Mouse (Mus musculus): ENCODE results near the gene Fis1.
"Not testable (repeated sequence)": the region's sequence is repeated elsewhere in the genome, so short reads cannot be mapped to it uniquely, and the experiment has no call there.

Gene Fis1

DNA sequence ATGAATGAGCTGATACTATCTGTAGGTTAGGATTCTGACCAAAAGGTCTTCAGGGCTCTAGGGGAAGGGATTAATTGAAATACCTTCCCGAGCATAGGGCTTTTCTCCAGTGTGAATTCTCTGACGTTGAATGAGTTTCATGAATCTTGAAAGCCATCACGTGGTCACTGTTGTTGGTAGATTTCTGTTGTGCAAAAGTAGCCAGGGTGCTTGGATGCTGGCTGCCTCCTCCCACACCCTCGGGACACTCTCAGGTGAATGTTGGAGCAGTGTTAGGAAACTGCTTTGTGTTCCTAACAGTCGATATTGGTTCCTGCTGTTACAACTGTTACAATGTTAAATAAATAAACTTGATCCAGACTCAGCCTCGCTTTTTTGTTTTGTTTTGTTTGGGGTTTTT, 16.3 kb upstream of the Fis1 start:
- Histone ChIP-seq H3K27me3 (ENCODE audit: insufficient read depth, low read length) (no peaks in the 10 kb centered on the region), H3K9me3 (ENCODE audit: low read length) (peaks cover 20% of the 10 kb centered on the region), H3K36me3 (ENCODE audit: insufficient read depth, low read length) (peaks cover 56% of the 10 kb centered on the region), H3K4me3 (replicated peaks; ENCODE audit: low read length) (no peak overlapping the region), H3K4me1 (replicated peaks; ENCODE audit: low read depth, low read length) (peaks cover 58% of the 10 kb centered on the region)
- no peak for TF ChIP-seq CTCF (conservative IDR thresholded peaks at IDR 0.05; ENCODE audit: low read length)
- TF ChIP-seq POU5F1 (IDR thresholded peaks at IDR 0.05; ENCODE audit: borderline replicate concordance, low read length) = no peak
- TF ChIP-seq NANOG (IDR thresholded peaks at IDR 0.05; ENCODE audit: borderline replicate concordance, low read length) = no peak

DNA sequence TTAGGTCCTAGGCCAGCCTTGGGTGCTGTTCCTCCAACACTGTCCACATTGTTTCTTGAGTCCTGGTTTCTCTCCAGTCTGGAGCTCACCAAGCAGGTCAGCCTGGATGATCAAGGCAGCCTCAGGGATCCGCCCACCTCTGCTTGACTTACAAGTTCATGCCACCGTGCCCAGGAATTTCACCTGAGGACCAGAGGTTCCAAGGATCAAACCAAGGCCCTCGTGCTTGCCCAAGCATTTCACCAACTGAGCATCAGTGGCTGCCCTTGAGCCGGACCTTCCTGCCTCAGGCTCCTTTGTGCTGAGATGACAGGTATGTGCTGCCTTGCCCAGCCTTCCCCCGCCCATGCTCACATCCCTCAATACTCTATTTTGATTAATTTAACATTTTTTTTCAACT, 15.5 kb upstream of the Fis1 start:
- TF ChIP-seq POU5F1 (IDR thresholded peaks at IDR 0.05; ENCODE audit: borderline replicate concordance, low read length) (no peak), CTCF (conservative IDR thresholded peaks at IDR 0.05; ENCODE audit: low read length) (no peak), NANOG (IDR thresholded peaks at IDR 0.05; ENCODE audit: borderline replicate concordance, low read length) (no peak)
- Histone ChIP-seq H3K4me1 (replicated peaks; ENCODE audit: low read depth, low read length) (peaks cover 58% of the 10 kb centered on the region), H3K27me3 (ENCODE audit: insufficient read depth, low read length) (no peaks in the 10 kb centered on the region), H3K4me3 (replicated peaks; ENCODE audit: low read length) (no peak overlapping the region), H3K9me3 (ENCODE audit: low read length) (peaks cover 20% of the 10 kb centered on the region), H3K36me3 (ENCODE audit: insufficient read depth, low read length) (peaks cover 56% of the 10 kb centered on the region)

DNA sequence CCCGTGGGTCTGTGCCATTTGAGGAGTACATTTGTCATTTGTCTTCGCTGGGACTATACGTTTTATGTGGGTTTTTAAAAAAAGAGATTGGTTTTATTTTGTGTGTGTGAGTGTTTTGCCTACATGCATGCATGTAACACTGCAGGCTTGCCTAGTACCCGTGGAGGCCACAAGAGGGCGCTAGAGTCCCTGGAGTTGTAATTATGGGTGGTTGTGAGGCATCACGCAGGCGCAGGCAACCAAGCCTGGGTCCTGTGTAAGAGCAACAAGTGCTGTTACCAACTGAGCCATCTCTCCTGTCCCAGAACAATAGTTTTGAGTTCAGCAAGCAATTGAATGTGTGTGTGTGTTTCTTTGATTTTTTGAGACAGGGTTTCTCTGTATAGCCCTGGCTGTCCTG, 13.8 kb upstream of the Fis1 start:
- Histone ChIP-seq H3K36me3 (ENCODE audit: insufficient read depth, low read length) (peaks cover 56% of the 10 kb centered on the region), H3K9me3 (ENCODE audit: low read length) (peaks cover 24% of the 10 kb centered on the region), H3K4me1 (replicated peaks; ENCODE audit: low read depth, low read length) (peaks cover 57% of the 10 kb centered on the region), H3K27me3 (ENCODE audit: insufficient read depth, low read length) (no peaks in the 10 kb centered on the region), H3K4me3 (replicated peaks; ENCODE audit: low read length) (no peak overlapping the region)
- TF ChIP-seq CTCF (conservative IDR thresholded peaks at IDR 0.05; ENCODE audit: low read length) = peak; percentile 88
- no peak for TF ChIP-seq NANOG (IDR thresholded peaks at IDR 0.05; ENCODE audit: borderline replicate concordance, low read length)
- no peak for TF ChIP-seq POU5F1 (IDR thresholded peaks at IDR 0.05; ENCODE audit: borderline replicate concordance, low read length)

DNA sequence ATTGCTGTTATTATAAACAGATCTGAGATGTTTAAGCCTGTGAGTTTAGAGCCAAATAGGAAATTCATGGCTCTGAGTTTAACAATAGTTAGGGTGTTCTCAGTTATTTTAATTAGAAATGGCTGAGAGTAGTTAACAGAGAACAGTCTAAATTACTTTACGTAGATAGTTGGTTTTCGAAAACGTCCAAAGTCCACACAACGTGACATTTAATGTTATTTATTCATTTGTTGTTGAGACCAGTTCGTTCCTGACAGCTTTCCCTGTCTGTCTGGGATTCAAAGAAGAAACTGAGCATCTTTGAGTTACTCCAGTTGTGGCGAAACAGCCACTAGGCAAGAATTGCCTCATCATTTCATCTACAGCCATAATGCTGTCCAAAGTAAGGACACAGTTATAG, 13.0 kb upstream of the Fis1 start:
- not testable (repeated sequence) for H3K27me3 ChIP-seq (ENCODE audit: insufficient read depth, low read length); H3K4me3 ChIP-seq (replicated peaks; ENCODE audit: low read length)
- H3K36me3 ChIP-seq (ENCODE audit: insufficient read depth, low read length) = peaks cover 58% of the 10 kb centered on the region
- H3K9me3 ChIP-seq (ENCODE audit: low read length) = peaks cover 24% of the 10 kb centered on the region
- peaks cover 57% of the 10 kb centered on the region for H3K4me1 ChIP-seq (replicated peaks; ENCODE audit: low read depth, low read length)

DNA sequence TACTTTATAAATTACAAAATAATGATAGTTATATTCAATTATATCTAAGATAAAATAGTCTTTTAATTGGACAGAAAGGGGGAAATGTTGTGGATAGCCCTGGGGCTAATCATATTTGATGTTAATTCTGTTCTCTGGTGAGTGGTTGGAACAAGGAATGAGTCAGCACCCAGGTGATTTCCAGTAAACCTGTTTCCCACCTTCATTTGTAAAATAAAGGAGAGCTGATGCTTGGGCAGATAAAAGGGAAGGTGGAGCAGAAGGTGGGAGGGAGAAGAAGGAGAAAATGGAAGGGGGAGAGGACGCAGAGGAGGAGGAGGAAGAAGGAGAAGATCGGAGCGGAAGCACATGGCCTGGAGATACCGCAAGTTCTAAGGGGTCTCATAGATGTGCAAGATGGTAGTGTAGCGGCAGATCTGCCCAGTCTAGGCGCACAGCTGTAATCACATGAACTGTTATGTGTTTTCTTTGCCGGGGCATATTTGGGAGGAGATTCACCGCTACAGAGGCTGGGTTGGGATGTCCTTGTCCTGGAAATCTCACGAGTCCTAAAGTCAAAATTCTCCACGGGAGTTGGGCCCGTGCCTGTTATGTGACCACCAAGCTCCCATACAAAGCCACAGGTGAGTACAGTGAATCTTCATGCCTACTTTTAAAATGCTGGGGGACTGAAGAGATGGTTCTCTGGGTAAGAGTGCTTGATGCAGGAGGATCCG, 12.1 kb upstream of the Fis1 start:
- H3K4me3 ChIP-seq (replicated peaks; ENCODE audit: low read length) = peak overlapping the region; percentile 80
- peaks cover 24% of the 10 kb centered on the region for H3K9me3 ChIP-seq (ENCODE audit: low read length)
- H3K27me3 ChIP-seq (ENCODE audit: insufficient read depth, low read length) = no peaks in the 10 kb centered on the region
- peaks cover 60% of the 10 kb centered on the region for H3K36me3 ChIP-seq (ENCODE audit: insufficient read depth, low read length)
- TF ChIP-seq CTCF (conservative IDR thresholded peaks at IDR 0.05; ENCODE audit: low read length) = no peak
- peak; percentile 38; the same call in 1 of the 2 replicates for TF ChIP-seq NANOG (IDR thresholded peaks at IDR 0.05; ENCODE audit: borderline replicate concordance, low read length)
- peaks cover 59% of the 10 kb centered on the region for H3K4me1 ChIP-seq (replicated peaks; ENCODE audit: low read depth, low read length)

DNA sequence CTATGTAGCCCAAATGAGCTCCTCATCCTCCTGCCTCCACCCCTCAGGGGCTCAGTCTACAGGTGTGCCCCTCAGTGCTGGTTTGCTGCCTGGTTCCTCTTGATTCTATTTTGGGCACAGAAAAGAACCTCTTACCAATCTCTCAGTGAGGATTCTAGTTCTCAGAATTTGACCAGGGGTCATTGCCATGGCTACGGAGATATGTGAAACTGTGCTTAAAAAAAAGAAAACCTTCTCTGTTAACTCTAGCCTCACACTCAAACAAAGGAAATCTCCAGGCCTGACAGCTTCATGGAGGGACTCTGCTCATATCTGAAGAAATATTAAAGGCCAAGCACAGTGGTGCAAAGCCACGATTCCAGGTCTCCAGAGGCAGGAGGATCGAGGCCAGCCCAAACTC, 10.3 kb upstream of the Fis1 start:
- Histone ChIP-seq H3K9me3 (ENCODE audit: low read length) (peaks cover 33% of the 10 kb centered on the region), H3K4me3 (replicated peaks; ENCODE audit: low read length) (peak overlapping the region; percentile 80), H3K36me3 (ENCODE audit: insufficient read depth, low read length) (peaks cover 67% of the 10 kb centered on the region), H3K4me1 (replicated peaks; ENCODE audit: low read depth, low read length) (peaks cover 56% of the 10 kb centered on the region), H3K27me3 (ENCODE audit: insufficient read depth, low read length) (no peaks in the 10 kb centered on the region)
- TF ChIP-seq NANOG (IDR thresholded peaks at IDR 0.05; ENCODE audit: borderline replicate concordance, low read length) (no peak), CTCF (conservative IDR thresholded peaks at IDR 0.05; ENCODE audit: low read length) (no peak), POU5F1 (IDR thresholded peaks at IDR 0.05; ENCODE audit: borderline replicate concordance, low read length) (no peak)

DNA sequence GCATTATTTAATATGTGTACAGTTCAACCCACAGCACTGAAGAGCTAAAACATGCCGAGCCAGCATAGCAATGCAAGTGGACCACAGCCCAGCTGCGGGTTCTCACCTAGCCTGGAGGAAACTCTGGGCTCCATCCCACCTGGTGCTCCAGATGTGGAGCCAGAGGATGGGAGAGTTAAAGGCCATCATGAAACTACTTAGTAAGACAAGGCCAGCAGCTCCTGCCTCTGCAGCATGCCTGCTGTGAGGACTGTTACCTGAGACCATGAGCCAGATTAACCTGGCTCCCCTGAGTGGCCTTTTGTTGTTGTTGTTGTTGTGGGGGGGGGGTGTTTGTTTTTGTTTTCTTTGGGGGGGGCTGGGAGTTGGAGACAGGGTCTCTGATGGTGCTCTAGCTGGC, 9.7 kb upstream of the Fis1 start:
- no peaks in the 10 kb centered on the region for H3K27me3 ChIP-seq (ENCODE audit: insufficient read depth, low read length)
- peaks cover 66% of the 10 kb centered on the region for H3K36me3 ChIP-seq (ENCODE audit: insufficient read depth, low read length)
- H3K9me3 ChIP-seq (ENCODE audit: low read length) = peaks cover 34% of the 10 kb centered on the region
- peak overlapping the region; percentile 41; the same call in 1 of the 2 replicates for H3K4me3 ChIP-seq (replicated peaks; ENCODE audit: low read length)
- H3K4me1 ChIP-seq (replicated peaks; ENCODE audit: low read depth, low read length) = peaks cover 56% of the 10 kb centered on the region
- 0 out of 2 replicates have a peak, but pooled peaks have one; percentile 16 for TF ChIP-seq NANOG (IDR thresholded peaks at IDR 0.05; ENCODE audit: borderline replicate concordance, low read length)
- TF ChIP-seq POU5F1 (IDR thresholded peaks at IDR 0.05; ENCODE audit: borderline replicate concordance, low read length) = no peak
- no peak for TF ChIP-seq CTCF (conservative IDR thresholded peaks at IDR 0.05; ENCODE audit: low read length)

DNA sequence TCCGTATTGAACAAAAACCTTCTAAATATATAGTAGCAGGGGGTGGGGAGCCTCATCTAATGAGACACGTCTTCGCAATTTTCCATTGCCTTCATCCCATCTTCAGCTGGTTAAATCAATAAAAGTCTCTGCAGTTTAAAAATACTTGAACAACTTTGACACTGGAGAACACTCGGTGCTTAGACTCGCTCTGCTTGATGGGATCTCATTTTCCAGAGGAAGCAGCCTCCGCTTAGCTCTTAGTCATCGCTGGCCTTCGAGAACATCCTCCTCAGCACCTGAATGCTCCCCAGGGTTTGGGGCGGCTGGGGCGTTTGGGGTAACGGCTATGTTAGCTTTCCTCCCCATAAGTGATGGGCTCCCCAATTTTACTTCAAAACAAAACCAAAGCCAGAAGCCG, 8.0 kb upstream of the Fis1 start:
- Histone ChIP-seq H3K4me1 (replicated peaks; ENCODE audit: low read depth, low read length) (peaks cover 63% of the 10 kb centered on the region), H3K4me3 (replicated peaks; ENCODE audit: low read length) (0 out of 2 replicates have a peak overlapping the region, but pooled peaks have one; percentile 23), H3K36me3 (ENCODE audit: insufficient read depth, low read length) (peaks cover 64% of the 10 kb centered on the region), H3K27me3 (ENCODE audit: insufficient read depth, low read length) (no peaks in the 10 kb centered on the region), H3K9me3 (ENCODE audit: low read length) (peaks cover 35% of the 10 kb centered on the region)
- no peak for TF ChIP-seq NANOG (IDR thresholded peaks at IDR 0.05; ENCODE audit: borderline replicate concordance, low read length)
- no peak for TF ChIP-seq POU5F1 (IDR thresholded peaks at IDR 0.05; ENCODE audit: borderline replicate concordance, low read length)
- TF ChIP-seq CTCF (conservative IDR thresholded peaks at IDR 0.05; ENCODE audit: low read length) = no peak

DNA sequence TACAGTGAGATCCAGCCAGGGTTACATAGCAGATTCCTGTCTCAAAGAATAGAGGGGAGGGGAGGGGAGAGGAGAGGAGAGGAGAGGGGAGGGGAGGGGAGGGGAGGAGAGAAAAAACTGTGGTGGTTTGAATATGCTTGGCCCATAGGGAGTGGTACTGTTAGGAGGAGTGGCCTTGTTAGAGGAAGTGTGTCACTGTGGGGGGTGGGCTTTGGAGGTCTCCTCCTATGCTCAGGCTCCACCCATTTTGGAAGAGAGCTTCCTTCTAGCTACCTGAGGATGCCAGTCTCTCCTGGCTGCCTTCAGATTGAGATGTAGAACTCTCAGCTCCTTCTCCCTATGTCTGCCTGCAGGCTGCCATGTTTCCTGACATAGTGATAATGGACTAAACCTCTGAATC, 5.2 kb upstream of the Fis1 start:
- Histone ChIP-seq H3K36me3 (ENCODE audit: insufficient read depth, low read length) (peaks cover 51% of the 10 kb centered on the region), H3K4me3 (replicated peaks; ENCODE audit: low read length) (no peak overlapping the region), H3K4me1 (replicated peaks; ENCODE audit: low read depth, low read length) (peaks cover 70% of the 10 kb centered on the region), H3K27me3 (ENCODE audit: insufficient read depth, low read length) (no peaks in the 10 kb centered on the region), H3K9me3 (ENCODE audit: low read length) (peaks cover 35% of the 10 kb centered on the region)
- TF ChIP-seq CTCF (conservative IDR thresholded peaks at IDR 0.05; ENCODE audit: low read length) (no peak), POU5F1 (IDR thresholded peaks at IDR 0.05; ENCODE audit: borderline replicate concordance, low read length) (no peak), NANOG (IDR thresholded peaks at IDR 0.05; ENCODE audit: borderline replicate concordance, low read length) (no peak)

DNA sequence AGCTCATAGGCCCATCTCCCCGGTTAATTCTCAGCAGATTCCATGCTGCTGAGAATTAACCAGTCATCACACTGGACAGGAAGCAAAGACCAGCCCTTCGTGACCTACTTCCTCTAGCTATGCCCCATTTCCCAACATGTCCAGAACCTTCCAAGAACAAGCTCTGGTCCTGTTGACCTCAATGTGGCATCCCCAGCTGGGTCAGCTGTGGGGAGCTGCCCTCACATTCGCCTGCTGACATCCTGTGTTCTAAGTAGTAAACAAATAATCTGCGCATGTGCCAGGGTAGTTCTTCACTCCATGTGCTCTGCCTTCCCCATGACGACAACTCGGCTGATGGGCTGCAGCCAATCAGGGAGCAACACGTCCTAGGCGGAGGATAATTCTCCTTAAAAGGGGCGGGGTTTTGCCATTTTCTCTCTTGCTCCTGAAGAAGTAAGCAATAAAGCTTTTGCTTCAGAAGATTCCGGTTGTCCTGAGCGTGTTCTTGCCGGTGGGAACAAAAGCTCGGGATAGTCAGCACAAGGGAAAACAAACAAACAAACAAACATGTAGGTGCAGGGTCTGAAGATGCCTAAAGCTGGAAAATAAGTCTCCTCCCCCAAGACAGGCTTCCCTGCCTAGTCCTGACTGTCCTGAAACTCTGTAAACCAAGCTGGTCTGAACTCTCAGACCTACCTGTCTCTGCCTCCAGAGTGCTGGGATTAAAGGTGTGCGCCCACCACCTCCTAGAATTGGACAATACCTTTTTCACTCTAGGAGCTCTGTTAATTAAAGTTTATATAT, 3.3 kb upstream of the Fis1 start:
- Histone ChIP-seq H3K9me3 (ENCODE audit: low read length) (peaks cover 31% of the 10 kb centered on the region), H3K4me1 (replicated peaks; ENCODE audit: low read depth, low read length) (peaks cover 61% of the 10 kb centered on the region), H3K36me3 (ENCODE audit: insufficient read depth, low read length) (peaks cover 36% of the 10 kb centered on the region)
- not testable (repeated sequence) for H3K4me3 ChIP-seq (replicated peaks; ENCODE audit: low read length); H3K27me3 ChIP-seq (ENCODE audit: insufficient read depth, low read length)
